Mouse (Mus musculus) forebrain, embryonic 16.5 days (tissue): ENCODE results near the gene Tmem179. TPM values are rescaled to one million over a fixed set of nuclear protein-coding genes. Genes with fewer than 3 reads are reported as not detected.

Experiments used
- ATAC-seq: fragments of 200-750 bp; cut with Nextera tagmentation; 2 replicates; pipeline ENCODE4 v1.8.0; 2017; ENCODE audit warnings: mild to moderate bottlenecking, moderate library complexity
- H3K27ac ChIP-seq: fragments of 300-500 bp; sonication (generic); 2 replicates; pipeline ENCODE4 v1.5.1; 2014; ENCODE audit warnings: low read length, control low read depth
- H3K27me3 ChIP-seq: fragments of 300-500 bp; sonication (generic); replicated peaks from 2 replicates; pipeline ENCODE4 v1.6.1; 2014; ENCODE audit warnings: low read length; ENCODE audit not compliant: control insufficient read depth, insufficient read depth
- H3K36me3 ChIP-seq: fragments of 300-500 bp; sonication (generic); 2 replicates; pipeline ENCODE4 v1.6.1; 2014; ENCODE audit not compliant: control insufficient read depth, insufficient read depth
- H3K4me1 ChIP-seq: fragments of 300-500 bp; sonication (generic); replicated peaks from 2 replicates; pipeline ENCODE4 v1.6.1; 2014; ENCODE audit warnings: low read length; ENCODE audit not compliant: control insufficient read depth, insufficient read depth
- H3K4me2 ChIP-seq: fragments of 300-500 bp; sonication (generic); 2 replicates; pipeline ENCODE4 v1.6.1; 2014; ENCODE audit warnings: mild to moderate bottlenecking, low read length, control low read depth
- H3K4me3 ChIP-seq: fragments of 300-500 bp; sonication (generic); replicated peaks from 2 replicates; pipeline ENCODE4 v1.5.1; 2014; ENCODE audit warnings: mild to moderate bottlenecking, low read length, control low read depth
- H3K9ac ChIP-seq: fragments of 300-500 bp; sonication (generic); replicated peaks from 2 replicates; pipeline ENCODE4 v1.6.1; 2014; ENCODE audit warnings: low read depth, low read length, control low read depth
- H3K9me3 ChIP-seq: fragments of 300-500 bp; sonication (generic); 2 replicates; pipeline ENCODE4 v1.6.1; 2016; ENCODE audit warnings: low read length; ENCODE audit not compliant: control insufficient read depth
- WGBS: fragments of 180-500 bp; shearing (Covaris S2); extraction: QIAGEN DNeasy Blood & Tissue Kit; methylation state at CpG from one replicate; pipeline ENCODE4 v1.1.7; 2014; 5-methylcytosine and 5-hydroxymethylcytosine counted together
- polyA plus RNA-seq: library from polyadenylated mRNA; unstranded; fragments of >200 nt; fragmentation: Nextera tagmentation; extraction: Ambion mirVana; gene quantifications from 2 replicates; pipeline ENCODE4 v1.2.1, GENCODE M21; 2015

The Tmem179 gene
- 49.7 and 71.7 TPM in 2 replicates for polyA plus RNA-seq

GRCm38 (mm10) chr12:112516697-112517337 lies at the start of gene Tmem179:
Gene Tmem179 (minus strand): TSS chr12:112516747.
- no peak within 1 kb of the TSS for H3K27ac ChIP-seq
- H3K9ac ChIP-seq, result no peak within 1 kb of the TSS; the same call in 1 of the 2 replicates
- no peaks in the 10 kb centered on the region for H3K9me3 ChIP-seq
- H3K4me1 ChIP-seq, result peaks cover 13% of the 10 kb centered on the region
- H3K4me3 ChIP-seq, result no peak within 1 kb of the TSS
- no peak within 1 kb of the TSS for H3K4me2 ChIP-seq
- 10% methylated on average over 14 of the region's 14 CpGs for WGBS
- ATAC-seq, result 0 out of 2 replicates have a peak, but pooled peaks have one; percentile 38
- no peaks in the 10 kb centered on the region for H3K36me3 ChIP-seq
- H3K27me3 ChIP-seq, result peaks cover 2% of the 10 kb centered on the region; the same call in 1 of the 2 replicates

DNA sequence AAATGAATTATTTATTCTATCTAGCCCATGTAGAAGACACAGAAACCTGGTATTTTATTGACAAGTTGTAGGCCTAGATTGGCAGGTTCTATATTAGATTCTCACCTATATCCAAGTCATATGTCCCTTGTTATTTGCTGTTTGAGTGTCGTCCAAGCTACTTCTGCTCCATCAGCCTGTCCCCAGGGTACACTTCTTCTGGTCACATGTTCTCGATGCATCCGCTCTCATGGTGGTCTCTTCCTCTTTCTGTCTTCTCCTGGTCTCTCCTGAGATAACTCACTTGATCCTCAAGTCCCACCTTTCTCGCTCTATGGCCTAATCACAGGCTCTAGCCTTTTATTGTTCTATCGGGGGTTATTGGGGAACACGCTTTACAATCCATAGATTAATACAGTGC lies 46.5 kb upstream of the Tmem179 start:
- ATAC-seq, result no peak
- Histone ChIP-seq H3K9ac (no peak overlapping the region), H3K36me3 (no peaks in the 10 kb centered on the region), H3K4me3 (no peak overlapping the region), H3K27ac (no peak overlapping the region), H3K4me2 (no peak overlapping the region), H3K27me3 (no peaks in the 10 kb centered on the region), H3K9me3 (no peaks in the 10 kb centered on the region), H3K4me1 (no peaks in the 10 kb centered on the region)
- 91% methylated on average over 6 of the region's 6 CpGs for WGBS

GRCm38 (mm10) chr12:112562462-112562861 lies 45.9 kb upstream of the Tmem179 start:
- Histone ChIP-seq H3K27me3 (no peaks in the 10 kb centered on the region), H3K4me2 (no peak overlapping the region), H3K9me3 (no peaks in the 10 kb centered on the region), H3K4me1 (no peaks in the 10 kb centered on the region), H3K4me3 (no peak overlapping the region), H3K27ac (no peak overlapping the region), H3K36me3 (no peaks in the 10 kb centered on the region), H3K9ac (no peak overlapping the region)
- 78% methylated on average over 5 of the region's 5 CpGs for WGBS
- ATAC-seq, result no peak

- no peak overlapping the region for H3K4me2 ChIP-seq
- H3K9ac ChIP-seq, result no peak overlapping the region
Measured at GRCm38 (mm10) chr12:112561163-112561562, 44.6 kb upstream of the Tmem179 start.

DNA sequence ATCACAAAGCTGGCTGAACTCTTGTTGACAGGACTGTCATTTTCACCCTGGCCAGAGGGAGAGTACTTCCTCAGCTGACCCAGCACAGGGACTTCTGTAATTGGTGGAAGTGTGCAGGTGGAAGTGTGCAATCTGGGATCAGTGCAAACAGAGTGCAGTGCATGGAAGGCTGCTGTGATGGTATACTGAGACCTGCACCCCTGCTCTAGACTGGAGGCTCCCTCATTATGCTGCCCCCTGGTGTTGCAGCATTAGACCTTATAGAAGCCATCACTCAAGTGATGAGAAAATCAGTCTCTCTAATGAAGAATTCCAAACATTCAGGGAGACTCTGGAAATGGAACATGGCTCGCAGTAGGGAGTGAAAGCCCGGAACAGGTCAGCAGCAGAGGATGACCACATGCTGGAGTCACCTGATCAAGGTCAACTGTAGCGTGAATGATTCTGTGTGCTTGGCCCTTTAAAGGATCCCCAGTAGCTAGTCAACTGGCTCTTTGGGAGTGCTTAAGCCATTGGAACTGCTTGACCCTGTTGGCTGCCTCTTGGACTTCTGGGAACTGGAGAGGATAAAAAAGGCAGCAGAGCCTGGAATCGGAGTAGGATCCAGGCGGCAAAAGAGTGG lies 43.7 kb upstream of the Tmem179 start:
- ATAC-seq, result no peak
- WGBS, result 50% methylated on average over 5 of the region's 5 CpGs
- Histone ChIP-seq H3K27ac (no peak overlapping the region), H3K4me2 (no peak overlapping the region), H3K36me3 (no peaks in the 10 kb centered on the region), H3K9me3 (no peaks in the 10 kb centered on the region), H3K4me1 (no peaks in the 10 kb centered on the region), H3K9ac (no peak overlapping the region), H3K27me3 (no peaks in the 10 kb centered on the region), H3K4me3 (no peak overlapping the region)

More at GRCm38 (mm10) chr12:112561163-112561562, 44.6 kb upstream of the Tmem179 start:
- Histone ChIP-seq H3K27ac (no peak overlapping the region), H3K4me1 (no peaks in the 10 kb centered on the region), H3K27me3 (no peaks in the 10 kb centered on the region), H3K4me3 (no peak overlapping the region), H3K9me3 (no peaks in the 10 kb centered on the region), H3K36me3 (no peaks in the 10 kb centered on the region)
- ATAC-seq, result no peak
- 73% methylated on average over 3 of the region's 3 CpGs for WGBS

DNA sequence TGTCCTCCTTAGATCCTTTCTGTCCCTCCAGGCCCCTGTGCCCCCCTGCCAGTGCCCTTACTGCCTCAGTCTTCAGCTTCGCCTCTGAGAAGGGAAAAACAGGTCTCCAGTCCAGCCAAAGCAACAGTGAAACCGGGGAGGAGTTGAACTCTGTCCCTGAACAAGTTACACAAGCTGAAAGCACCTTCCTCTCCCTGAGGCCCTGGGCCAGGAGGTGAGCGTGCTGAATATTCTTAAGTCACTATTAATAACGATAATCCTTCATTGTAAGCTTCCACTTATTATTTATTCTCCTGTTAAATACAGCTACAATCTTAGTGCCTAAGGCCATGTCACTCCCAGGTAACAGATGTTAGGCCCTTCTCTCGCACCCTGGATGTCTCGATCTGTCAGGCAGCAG lies 43.1 kb upstream of the Tmem179 start:
- Histone ChIP-seq H3K27me3 (no peaks in the 10 kb centered on the region), H3K4me1 (no peaks in the 10 kb centered on the region), H3K27ac (no peak overlapping the region), H3K9ac (no peak overlapping the region), H3K36me3 (no peaks in the 10 kb centered on the region), H3K9me3 (no peaks in the 10 kb centered on the region), H3K4me2 (no peak overlapping the region), H3K4me3 (no peak overlapping the region)
- ATAC-seq, result no peak
- WGBS, result 70% methylated on average over 6 of the region's 6 CpGs

GRCm38 (mm10) chr12:112559231-112559630 lies 42.7 kb upstream of the Tmem179 start:
- Histone ChIP-seq H3K4me1 (no peaks in the 10 kb centered on the region), H3K27me3 (no peaks in the 10 kb centered on the region), H3K9me3 (no peaks in the 10 kb centered on the region), H3K27ac (no peak overlapping the region), H3K9ac (no peak overlapping the region), H3K4me3 (no peak overlapping the region), H3K36me3 (no peaks in the 10 kb centered on the region), H3K4me2 (no peak overlapping the region)
- 47% methylated on average over 3 of the region's 3 CpGs for WGBS
- ATAC-seq, result no peak

- Histone ChIP-seq H3K9ac (no peak overlapping the region), H3K27me3 (no peaks in the 10 kb centered on the region), H3K4me2 (no peak overlapping the region), H3K4me3 (no peak overlapping the region), H3K27ac (no peak overlapping the region), H3K4me1 (peaks cover under 1% of the 10 kb centered on the region; the same call in 1 of the 2 replicates), H3K36me3 (no peaks in the 10 kb centered on the region), H3K9me3 (no peaks in the 10 kb centered on the region)
- no peak for ATAC-seq
- 77% methylated on average over 5 of the region's 5 CpGs for WGBS
Measured at GRCm38 (mm10) chr12:112557219-112557618, 40.7 kb upstream of the Tmem179 start.

DNA sequence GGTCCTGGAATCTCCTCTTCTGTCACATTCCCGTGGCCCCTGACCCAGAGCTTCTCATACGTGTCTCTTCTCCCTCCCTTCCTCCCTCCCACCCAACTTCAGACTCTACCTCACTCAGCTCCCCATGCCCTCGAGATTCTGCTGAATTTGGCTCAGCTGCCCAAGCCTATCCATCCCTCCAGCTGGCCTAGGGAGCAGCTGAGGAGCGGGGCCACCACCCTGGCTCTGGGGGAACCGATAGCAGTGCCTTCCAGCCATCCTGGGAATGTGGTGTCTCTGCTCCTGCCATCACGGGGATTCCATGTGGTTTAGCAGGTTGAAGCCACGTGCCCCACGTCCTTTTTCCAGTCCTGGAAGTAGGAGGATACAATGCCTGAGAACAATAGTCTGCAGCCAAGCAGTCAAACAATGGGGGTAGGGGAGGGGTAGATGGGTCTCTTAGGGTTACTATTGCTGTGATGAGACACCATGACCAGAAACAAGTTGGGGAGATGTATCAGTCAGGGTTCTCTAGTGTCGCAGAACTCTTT lies 40.0 kb upstream of the Tmem179 start:
- Histone ChIP-seq H3K4me2 (no peak overlapping the region), H3K27ac (no peak overlapping the region), H3K27me3 (no peaks in the 10 kb centered on the region), H3K4me1 (peaks cover 4% of the 10 kb centered on the region; the same call in 1 of the 2 replicates), H3K36me3 (no peaks in the 10 kb centered on the region), H3K9ac (no peak overlapping the region), H3K4me3 (no peak overlapping the region), H3K9me3 (no peaks in the 10 kb centered on the region)
- ATAC-seq, result no peak
- WGBS, result 69% methylated on average over 9 of the region's 9 CpGs
